Mouse (Mus musculus): Measurements from ENCODE around the gene Olfr770.
"Not testable (repeated sequence)": the region's sequence is repeated elsewhere in the genome, so short reads cannot be mapped to it uniquely, and the experiment has no call there.

Gene Olfr770

DNA sequence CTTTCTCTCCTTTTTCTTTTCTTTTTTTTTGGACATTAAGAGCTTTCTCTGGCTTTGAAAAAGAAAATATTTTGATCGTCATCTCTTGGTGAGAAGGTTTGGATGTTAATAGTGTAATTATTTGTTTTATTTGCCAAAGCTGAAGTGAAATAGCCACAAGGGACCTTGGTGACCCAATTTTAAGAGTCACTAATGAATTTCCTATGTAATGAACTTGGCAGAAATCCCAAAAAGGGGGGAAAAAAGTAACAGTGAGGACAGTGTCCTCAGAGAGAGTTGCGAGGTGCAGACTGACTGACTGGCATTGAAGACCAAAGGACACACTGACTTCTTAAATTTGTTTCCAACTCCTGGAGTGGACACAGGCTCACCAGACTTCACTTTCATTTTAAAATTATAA is at the start of gene Olfr770:
TSS of gene Olfr770 (minus strand) at position 101 of the 400 bp plus-strand sequence.
- DNase-seq (ENCODE audit: low spot score), result no peak

DNA sequence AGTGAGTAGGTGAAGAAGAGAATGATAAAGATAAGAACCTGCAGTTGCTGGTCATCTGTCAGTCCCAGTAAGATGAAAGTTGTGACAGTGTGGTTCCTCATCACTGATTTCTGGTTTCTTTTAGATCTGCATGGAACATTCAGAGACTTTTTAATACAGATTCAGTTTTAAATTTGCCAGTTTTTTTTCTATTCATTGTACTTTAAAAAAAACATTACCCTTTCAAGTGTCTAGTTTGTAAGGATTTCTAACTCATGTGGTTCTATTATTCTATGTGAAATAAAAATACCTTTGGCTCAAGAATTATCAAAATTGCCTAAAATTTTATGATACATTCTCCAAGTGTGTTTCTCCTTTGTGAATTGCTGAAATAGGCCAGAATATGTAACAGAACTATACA is 48.5 kb upstream of the Olfr770 start, which contains the start of gene Olfr773:
TSS of gene Olfr773 (minus strand) at position 101 of the 400 bp plus-strand sequence.
- DNase-seq (ENCODE audit: low spot score), result not testable (repeated sequence)

DNA sequence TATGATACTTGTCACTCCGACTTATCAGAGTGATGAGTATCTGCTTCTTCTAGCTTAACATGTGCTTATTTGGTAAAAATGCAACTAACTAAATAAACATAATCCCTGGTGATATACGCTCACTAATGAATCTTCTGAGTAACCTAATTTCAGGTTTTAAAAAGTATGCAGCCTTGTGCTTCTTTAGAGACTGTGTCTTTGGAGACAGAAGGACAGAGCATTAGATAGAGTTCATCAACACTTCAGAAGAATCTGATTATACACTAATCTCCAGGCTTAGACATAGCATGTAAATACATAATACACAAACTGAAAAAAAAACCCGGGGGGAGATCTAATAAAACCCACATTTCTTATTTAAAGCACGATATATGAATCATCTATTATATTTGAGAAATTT is 39.0 kb upstream of the Olfr770 start, which contains the start of gene Olfr772:
TSS of gene Olfr772 (minus strand) at position 101 of the 400 bp plus-strand sequence.
- not testable (repeated sequence) for DNase-seq (ENCODE audit: low spot score)

DNA sequence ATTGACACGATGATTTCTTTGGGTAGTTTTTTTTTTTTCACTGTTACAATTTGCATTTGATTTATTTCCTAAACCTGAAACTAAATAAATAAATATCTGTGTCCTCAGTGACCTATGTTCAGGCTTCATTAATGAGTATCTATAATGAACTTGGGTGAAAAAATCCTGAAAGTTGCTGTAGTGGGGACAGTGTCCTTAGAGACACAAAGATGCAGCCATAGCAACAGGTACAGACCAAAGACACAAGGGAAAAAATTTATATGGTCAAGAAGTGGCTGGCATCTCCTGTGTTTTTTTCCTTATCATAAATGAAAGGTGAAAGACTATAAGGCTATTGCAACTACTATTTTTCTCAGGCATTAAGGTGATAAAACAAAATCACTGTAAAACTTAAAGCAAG is 25.9 kb upstream of the Olfr770 start, which contains the start of gene Olfr771:
TSS of gene Olfr771 (minus strand) at position 101 of the 400 bp plus-strand sequence.
- DNase-seq (ENCODE audit: low spot score), result no peak

DNA sequence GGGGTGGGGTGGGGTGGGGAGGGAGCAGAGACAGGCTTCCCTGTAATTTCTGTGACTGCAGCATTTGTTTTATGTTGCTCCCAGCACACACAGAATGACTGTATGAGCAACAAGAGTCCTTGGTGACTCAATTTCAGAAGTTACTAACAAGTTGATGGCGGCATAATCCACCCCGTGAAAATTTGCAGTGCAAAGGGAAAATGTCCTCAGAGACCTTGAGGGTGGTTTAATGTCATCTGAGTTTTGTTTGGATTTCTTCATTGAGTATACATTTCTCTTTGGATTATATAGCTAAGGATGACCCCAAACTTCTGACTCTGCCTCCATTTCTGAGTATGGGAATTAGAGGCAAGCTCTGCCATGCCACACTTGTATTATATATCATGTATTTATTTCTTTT is 21.0 kb downstream of the Olfr770 start, which contains the start of gene Olfr769:
TSS of gene Olfr769 (minus strand) at position 101 of the 400 bp plus-strand sequence.
- DNase-seq (ENCODE audit: low spot score), result no peak

DNA sequence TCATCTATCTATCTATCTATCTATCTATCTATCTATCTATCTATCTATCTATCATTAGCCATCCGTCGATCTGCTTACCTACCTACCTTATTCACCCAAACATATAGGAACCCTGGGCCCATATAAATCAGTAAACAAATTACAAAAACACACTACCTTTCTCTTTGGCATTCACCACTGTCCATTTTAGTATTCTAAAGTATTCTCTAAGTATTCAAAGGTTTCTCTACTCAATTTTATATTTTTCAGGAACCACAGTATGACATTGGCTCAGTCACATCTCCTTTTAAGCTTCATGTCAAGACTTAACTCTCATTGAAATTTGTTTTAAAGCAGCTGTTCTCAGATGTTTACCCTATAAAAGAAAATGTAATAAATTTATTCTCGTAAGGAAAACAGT is 23.7 kb downstream of the Olfr770 start:
- no peak for DNase-seq (ENCODE audit: low spot score)

DNA sequence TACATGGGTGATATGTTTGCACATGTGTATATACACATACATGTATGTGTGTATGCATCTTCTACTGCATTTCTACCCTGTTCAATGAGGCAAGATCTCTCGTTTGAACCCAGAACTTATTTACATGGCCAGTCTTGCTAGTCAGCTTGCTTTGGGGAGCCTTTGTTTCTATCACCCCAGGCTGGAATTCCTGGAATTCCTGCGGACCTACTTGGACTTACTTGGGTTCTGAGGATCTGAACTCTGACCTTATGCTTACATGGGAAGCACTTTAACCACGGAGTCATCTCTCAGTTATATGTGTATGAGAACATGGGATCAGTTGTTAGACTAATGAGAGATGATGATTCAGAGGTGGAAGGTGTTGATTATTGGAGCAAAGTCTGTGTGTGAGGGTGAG is 37.6 kb downstream of the Olfr770 start:
- DNase-seq (ENCODE audit: low spot score), result no peak

DNA sequence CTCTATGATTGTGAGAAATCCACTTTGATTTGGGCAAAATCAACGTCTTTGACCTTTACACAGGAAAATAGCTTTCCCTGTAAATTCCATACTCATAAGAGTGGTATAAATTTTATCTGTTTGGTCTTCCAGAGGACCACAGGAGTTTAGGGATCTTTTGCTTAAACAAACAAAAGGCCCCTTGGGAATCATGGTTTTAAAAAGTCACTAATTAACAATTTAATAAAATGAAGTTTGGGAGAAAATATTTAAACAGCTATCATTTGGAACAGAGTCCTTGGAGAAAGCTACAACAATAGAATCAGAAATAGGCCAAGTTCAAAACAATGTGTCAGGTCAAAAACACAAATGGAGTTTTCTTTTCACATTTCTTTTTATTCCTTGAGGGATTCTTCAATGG is 39.5 kb downstream of the Olfr770 start, which contains the start of gene Olfr768:
TSS of gene Olfr768 (minus strand) at position 101 of the 400 bp plus-strand sequence.
- DNase-seq (ENCODE audit: low spot score), result no peak

DNA sequence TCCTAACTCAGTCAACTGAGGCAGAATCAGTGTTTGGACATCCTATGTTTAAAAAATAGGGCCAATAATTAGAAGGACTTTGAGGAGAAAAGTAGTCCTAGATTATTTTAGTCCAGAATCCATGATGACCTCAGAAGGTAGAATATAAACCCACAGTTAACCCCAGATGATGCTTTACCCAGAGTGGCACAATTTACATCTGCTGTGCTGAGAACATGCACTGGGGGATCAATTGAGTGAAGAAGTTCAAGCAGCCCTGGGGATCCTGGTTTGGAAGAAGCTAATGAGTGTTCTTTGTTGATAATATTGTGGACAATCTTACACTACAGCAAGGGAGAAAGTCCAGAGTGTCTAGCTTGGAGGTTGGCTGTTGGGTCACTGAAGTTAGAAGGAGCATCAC is 56.0 kb downstream of the Olfr770 start, which contains the start of gene Olfr767:
TSS of gene Olfr767 (minus strand) at position 101 of the 400 bp plus-strand sequence.
- DNase-seq (ENCODE audit: low spot score), result not testable (repeated sequence)

Data from layer of hippocampus, adult 9-10 months (tissue).